Mouse (Mus musculus) embryonic facial prominence, embryonic 11.5 days (tissue): ENCODE measurements around the gene Samd11. TPM values are rescaled to one million over a fixed set of nuclear protein-coding genes. Genes with fewer than 3 reads are reported as not detected.

ENCODE experiments used
- ATAC-seq: fragments of 200-750 bp; cut with Nextera tagmentation; replicated peaks from 2 replicates; pipeline ENCODE4 v1.8.0; 2017; ENCODE audit warnings: low read depth; ENCODE audit not compliant: insufficient number of reproducible peaks, low FRiP score, low TSS enrichment
- DNase-seq: peaks from one replicate; pipeline ENCODE4 v3.0.0-alpha.2; 2015; ENCODE audit warnings: low spot score
- H3K27ac ChIP-seq: fragments of 300-500 bp; sonication (generic); replicated peaks from 2 replicates; pipeline ENCODE4 v1.5.1; 2014; ENCODE audit warnings: mild to moderate bottlenecking, low read depth, low read length, control low read depth
- H3K27me3 ChIP-seq: fragments of 300-500 bp; sonication (generic); 2 replicates; pipeline ENCODE4 v1.6.1; 2014; ENCODE audit warnings: mild to moderate bottlenecking, low read length, moderate library complexity, mixed read lengths; ENCODE audit not compliant: control insufficient read depth, insufficient read depth
- H3K36me3 ChIP-seq: fragments of 300-500 bp; sonication (generic); replicated peaks from 2 replicates; pipeline ENCODE4 v1.6.1; 2014; ENCODE audit warnings: low read depth, mild to moderate bottlenecking, low read length, moderate library complexity, mixed read lengths; ENCODE audit not compliant: control insufficient read depth, insufficient read depth
- H3K4me1 ChIP-seq: fragments of 300-500 bp; sonication (generic); 2 replicates; pipeline ENCODE4 v1.6.1; 2014; ENCODE audit warnings: low read length, mixed read lengths; ENCODE audit not compliant: control insufficient read depth, insufficient read depth
- H3K4me2 ChIP-seq: fragments of 300-500 bp; sonication (generic); 2 replicates; pipeline ENCODE4 v1.6.1; 2014; ENCODE audit warnings: low read depth, mild to moderate bottlenecking, control low read depth, low read length, moderate library complexity
- H3K4me3 ChIP-seq: fragments of 300-500 bp; sonication (generic); 2 replicates; pipeline ENCODE4 v1.5.1; 2014; ENCODE audit warnings: low read depth, low read length, control low read depth
- H3K9ac ChIP-seq: fragments of 300-500 bp; sonication (generic); replicated peaks from 2 replicates; pipeline ENCODE4 v1.6.1; 2014; ENCODE audit warnings: mild to moderate bottlenecking, control low read depth, low read length
- H3K9me3 ChIP-seq: fragments of 300-500 bp; sonication (generic); replicated peaks from 2 replicates; pipeline ENCODE4 v1.6.1; 2016; ENCODE audit warnings: mild to moderate bottlenecking, low read length, inconsistent platforms, mixed read lengths; ENCODE audit not compliant: control insufficient read depth
- WGBS: fragments of 180-500 bp; shearing (Covaris S2); extraction: QIAGEN DNeasy Blood & Tissue Kit; methylation state at CpG from one replicate; pipeline ENCODE4 v1.1.7; 2014; 5-methylcytosine and 5-hydroxymethylcytosine counted together
- polyA plus RNA-seq: library from polyadenylated mRNA; unstranded; fragments of >200 nt; fragmentation: Nextera tagmentation; extraction: Ambion mirVana; gene quantifications from 2 replicates; pipeline ENCODE4 v1.2.1, GENCODE M21; 2014

Gene Samd11
- polyA plus RNA-seq, 1 experiment from 2014 or later, result 1.4 TPM

DNA sequence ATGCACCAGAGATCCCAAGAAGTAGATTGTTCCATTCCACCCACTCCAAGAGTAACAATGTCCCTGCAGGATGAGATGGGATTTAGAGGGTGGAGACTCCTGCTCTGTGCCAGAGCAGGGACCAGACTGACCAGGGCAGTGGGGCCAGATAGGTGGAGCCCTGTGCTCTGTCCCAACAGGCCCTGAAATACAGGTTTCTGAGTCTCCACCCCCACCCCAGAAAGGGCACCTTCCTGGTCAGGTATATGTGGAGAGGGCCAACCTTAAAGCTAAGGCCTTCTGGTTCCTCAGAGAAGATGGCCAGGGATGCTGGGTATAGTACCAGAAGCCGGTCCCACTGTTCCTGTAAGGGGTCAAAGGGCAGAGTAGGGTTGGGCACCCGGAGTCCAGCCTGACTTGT, 31.2 kb downstream of the Samd11 start:
- 94% methylated on average over 2 of the region's 2 CpGs for WGBS
- DNase-seq, result no peak
- H3K27ac ChIP-seq, result no peak overlapping the region
- H3K27me3 ChIP-seq, result no peaks in the 10 kb centered on the region
- no peak overlapping the region for H3K4me2 ChIP-seq
- no peaks in the 10 kb centered on the region for H3K36me3 ChIP-seq
- no peaks in the 10 kb centered on the region for H3K9me3 ChIP-seq
- no peak overlapping the region for H3K4me3 ChIP-seq
- ATAC-seq, result no peak
- no peak overlapping the region for H3K9ac ChIP-seq
- H3K4me1 ChIP-seq, result no peaks in the 10 kb centered on the region; the same call in 1 of the 2 replicates

DNA sequence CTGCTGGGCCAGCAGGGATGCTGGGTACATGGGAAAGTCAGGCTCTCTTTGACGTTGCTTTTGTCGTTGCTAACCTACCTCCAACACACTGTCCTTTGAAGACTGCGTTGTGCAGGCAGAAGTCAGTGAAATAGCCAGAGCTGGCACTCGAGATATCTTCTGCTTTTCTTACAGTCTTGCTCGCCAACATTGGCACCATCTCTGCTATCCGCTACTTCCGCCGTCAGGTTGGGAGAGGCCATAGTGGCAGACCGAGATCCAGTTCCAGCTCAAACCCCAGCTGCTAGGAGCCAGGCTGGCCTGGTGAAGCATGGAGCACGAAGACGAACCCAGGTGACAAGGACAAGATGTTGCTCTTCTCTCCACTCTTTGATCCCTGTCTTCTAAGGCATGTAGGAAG, 35.5 kb downstream of the Samd11 start:
- DNase-seq, result no peak
- 91% methylated on average over 11 of the region's 11 CpGs for WGBS
- Histone ChIP-seq H3K27me3 (no peaks in the 10 kb centered on the region), H3K27ac (no peak overlapping the region), H3K9me3 (no peaks in the 10 kb centered on the region), H3K4me3 (no peak overlapping the region), H3K4me1 (no peaks in the 10 kb centered on the region), H3K36me3 (no peaks in the 10 kb centered on the region), H3K9ac (no peak overlapping the region), H3K4me2 (no peak overlapping the region)
- no peak for ATAC-seq

DNA sequence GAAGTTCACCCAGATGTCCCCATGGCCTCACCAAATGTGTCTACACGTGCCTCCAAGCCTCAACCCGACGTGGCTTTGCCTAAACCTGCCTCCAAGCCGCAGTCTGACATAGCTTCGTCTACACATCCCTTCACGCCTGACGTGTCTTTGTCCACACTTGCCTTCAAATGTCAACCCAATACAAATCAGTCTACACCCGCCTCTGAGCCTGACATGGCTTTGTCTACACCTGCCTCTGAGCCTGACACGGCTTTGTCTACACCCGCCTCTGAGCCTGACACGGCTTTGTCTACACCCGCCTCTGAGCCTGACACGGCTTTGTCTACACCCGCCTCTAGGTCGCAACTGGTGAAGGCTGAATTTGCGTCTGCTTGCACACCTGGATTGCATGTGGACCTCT, 37.6 kb downstream of the Samd11 start:
- ATAC-seq (no peak), DNase-seq (no peak)
- Histone ChIP-seq H3K36me3 (no peaks in the 10 kb centered on the region), H3K4me2 (no peak overlapping the region), H3K9ac (no peak overlapping the region), H3K4me3 (no peak overlapping the region), H3K9me3 (no peaks in the 10 kb centered on the region), H3K4me1 (no peaks in the 10 kb centered on the region), H3K27me3 (no peaks in the 10 kb centered on the region), H3K27ac (no peak overlapping the region)
- WGBS, result 81% methylated on average over 16 of the region's 16 CpGs

DNA sequence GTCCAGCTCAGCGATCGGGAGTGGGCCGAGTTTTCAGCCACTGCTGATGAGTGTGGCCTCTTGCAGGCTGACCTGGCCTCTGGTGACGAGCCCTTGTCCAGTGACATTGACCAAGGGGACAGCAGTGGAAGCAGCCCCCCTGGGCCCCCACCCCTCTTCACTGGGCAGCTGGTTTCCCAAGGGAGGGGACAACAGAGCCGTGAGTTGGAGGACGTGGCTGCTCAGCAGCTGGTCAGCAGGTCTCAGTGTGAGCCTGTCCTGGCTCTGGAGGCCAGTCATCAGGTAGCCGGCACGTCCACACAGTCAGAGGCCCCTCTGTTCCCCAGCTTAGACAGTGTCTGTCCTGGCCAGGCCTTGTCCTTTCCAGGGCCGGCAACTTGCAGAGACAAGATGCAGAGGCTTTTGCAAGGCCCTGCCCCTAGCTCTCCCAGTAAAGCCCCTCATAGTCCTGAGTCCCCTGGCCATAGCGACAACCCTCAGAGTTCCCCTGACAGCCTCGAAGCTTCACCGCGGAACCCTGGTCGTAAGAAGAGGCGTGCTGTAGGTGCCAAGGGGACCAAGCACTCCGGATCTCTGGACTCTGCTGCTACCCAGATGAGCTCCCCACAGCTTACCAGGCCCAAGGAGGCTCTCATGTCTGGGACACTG, 38.3 kb downstream of the Samd11 start:
- H3K9ac ChIP-seq, result no peak overlapping the region
- H3K4me3 ChIP-seq, result no peak overlapping the region
- no peak overlapping the region for H3K27ac ChIP-seq
- DNase-seq (no peak), ATAC-seq (no peak; the same call in 1 of the 2 replicates)
- WGBS, result 82% methylated on average over 16 of the region's 16 CpGs
- H3K27me3 ChIP-seq, result no peaks in the 10 kb centered on the region
- H3K36me3 ChIP-seq, result no peaks in the 10 kb centered on the region
- no peaks in the 10 kb centered on the region for H3K4me1 ChIP-seq
- no peaks in the 10 kb centered on the region for H3K9me3 ChIP-seq
- no peak overlapping the region for H3K4me2 ChIP-seq

DNA sequence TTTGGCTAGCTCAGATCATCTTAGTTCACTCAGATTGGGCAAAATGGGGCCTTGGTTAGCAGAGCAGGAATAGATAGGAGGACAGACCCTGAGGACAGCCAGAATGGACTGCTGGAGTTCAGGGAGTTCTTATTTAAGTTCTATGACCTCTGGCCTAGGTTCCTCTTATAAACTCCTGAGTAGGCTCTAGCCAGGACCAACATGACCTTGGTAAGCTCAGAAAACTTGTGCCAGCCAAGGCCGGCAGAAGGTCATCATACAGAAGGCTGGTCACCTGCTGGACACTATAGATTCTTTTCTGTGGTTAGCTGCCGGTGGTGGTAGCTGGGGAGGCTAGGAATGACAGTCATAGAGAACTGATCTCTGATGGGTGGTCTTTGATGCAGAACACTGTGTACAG, 39.3 kb downstream of the Samd11 start:
- no peak for ATAC-seq
- Histone ChIP-seq H3K27ac (no peak overlapping the region), H3K4me1 (no peaks in the 10 kb centered on the region), H3K9me3 (no peaks in the 10 kb centered on the region), H3K4me3 (no peak overlapping the region), H3K36me3 (no peaks in the 10 kb centered on the region), H3K4me2 (no peak overlapping the region), H3K27me3 (no peaks in the 10 kb centered on the region), H3K9ac (no peak overlapping the region)
- WGBS, result 87% methylated on average over 2 of the region's 2 CpGs
- DNase-seq, result no peak

DNA sequence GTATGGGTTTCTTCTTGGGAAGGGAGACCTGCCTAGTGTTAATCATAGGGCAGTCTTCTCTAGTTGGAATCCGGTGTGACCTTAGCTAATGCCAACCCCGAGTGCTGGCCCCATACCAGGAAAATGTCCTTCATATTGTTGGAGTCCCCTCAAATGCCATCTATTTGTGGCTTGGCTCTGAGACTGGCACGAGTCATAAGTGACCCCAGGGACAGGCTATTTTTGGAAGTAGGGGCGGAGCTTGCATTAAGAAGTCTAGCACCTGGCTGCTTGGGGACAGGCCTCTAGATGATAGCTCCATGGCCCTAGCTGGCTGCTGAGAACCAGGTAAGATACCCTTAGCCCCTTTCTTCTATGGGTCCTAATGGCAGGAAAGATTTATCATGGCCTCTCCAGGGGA, 39.8 kb downstream of the Samd11 start, which contains the start of gene Perm1:
Gene Perm1 (plus strand): TSS at position 220 of the 400 bp plus-strand sequence.
- Histone ChIP-seq H3K27ac (no peak within 1 kb of the TSS), H3K9ac (no peak within 1 kb of the TSS), H3K4me3 (no peak within 1 kb of the TSS), H3K4me2 (no peak within 1 kb of the TSS), H3K9me3 (no peaks in the 10 kb centered on the region), H3K36me3 (no peaks in the 10 kb centered on the region), H3K27me3 (no peaks in the 10 kb centered on the region), H3K4me1 (no peaks in the 10 kb centered on the region)
- 84% methylated on average over 4 of the region's 4 CpGs for WGBS
- DNase-seq (no peak), ATAC-seq (no peak)

DNA sequence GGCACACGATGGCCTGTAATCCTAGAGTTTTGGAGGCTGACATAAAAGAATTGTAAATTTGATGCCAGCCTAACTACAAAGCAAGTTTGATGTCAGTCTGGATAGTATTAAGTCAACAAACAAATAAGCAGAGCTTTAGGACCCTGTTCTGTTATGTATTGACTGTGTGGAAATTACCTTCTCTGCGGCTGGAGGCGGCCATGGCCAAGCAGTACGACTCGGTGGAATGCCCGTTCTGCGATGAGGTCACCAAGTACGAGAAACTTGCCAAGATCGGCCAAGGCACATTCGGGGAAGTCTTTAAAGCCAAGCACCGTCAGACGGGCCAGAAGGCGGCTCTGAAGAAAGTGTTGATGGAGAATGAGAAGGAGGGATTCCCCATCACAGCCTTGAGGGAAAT, 42.3 kb downstream of the Samd11 start:
- 95% methylated on average over 13 of the region's 13 CpGs for WGBS
- H3K36me3 ChIP-seq, result no peaks in the 10 kb centered on the region
- no peak overlapping the region for H3K4me2 ChIP-seq
- no peak overlapping the region for H3K4me3 ChIP-seq
- no peak overlapping the region for H3K27ac ChIP-seq
- no peak for DNase-seq
- H3K27me3 ChIP-seq, result no peaks in the 10 kb centered on the region
- no peak overlapping the region for H3K9ac ChIP-seq
- H3K4me1 ChIP-seq, result no peaks in the 10 kb centered on the region
- ATAC-seq, result no peak
- no peaks in the 10 kb centered on the region for H3K9me3 ChIP-seq

DNA sequence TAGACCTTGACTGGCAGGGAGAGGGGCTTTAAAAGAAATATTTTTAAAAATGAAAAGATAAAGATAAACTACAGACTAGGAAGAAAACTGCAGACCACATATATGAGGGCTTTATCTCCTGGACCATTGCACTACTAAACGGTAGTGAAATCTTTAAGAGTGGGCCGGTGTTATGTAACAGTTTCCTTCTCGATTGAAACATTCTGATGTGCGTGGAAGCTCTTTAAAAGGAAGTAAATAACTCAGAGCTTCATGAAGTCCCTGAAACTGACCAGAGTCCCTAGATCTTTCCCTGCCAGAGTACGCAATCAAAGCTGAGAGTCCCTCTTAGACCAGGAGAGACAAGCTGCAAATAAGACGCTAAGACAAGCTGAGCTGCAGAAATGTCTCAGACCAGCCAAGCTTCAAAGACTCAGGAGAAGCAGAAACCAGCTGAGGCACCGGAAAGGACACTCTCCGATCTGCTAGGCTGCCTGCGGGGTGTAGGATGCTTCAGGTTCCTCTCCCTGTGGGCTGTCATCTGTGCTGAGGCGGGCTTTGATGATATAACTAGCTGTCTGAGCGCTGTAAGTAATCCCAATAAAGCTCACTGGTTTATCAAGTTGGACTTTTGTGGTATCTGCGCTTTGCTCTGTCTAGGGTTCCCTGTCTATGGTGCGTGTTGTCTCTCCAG, 45.4 kb downstream of the Samd11 start:
- Histone ChIP-seq H3K27ac (no peak overlapping the region), H3K4me1 (no peaks in the 10 kb centered on the region), H3K36me3 (no peaks in the 10 kb centered on the region), H3K4me2 (no peak overlapping the region), H3K9me3 (no peaks in the 10 kb centered on the region), H3K27me3 (no peaks in the 10 kb centered on the region), H3K9ac (no peak overlapping the region), H3K4me3 (no peak overlapping the region)
- no peak for ATAC-seq
- 71% methylated on average over 13 of the region's 13 CpGs for WGBS
- no peak for DNase-seq
